Mouse (Mus musculus) heart, embryonic 14.5 days (tissue): ENCODE data around the gene Agbl4. TPM values are rescaled to one million over a fixed set of nuclear protein-coding genes. Genes with fewer than 3 reads are reported as not detected.

ENCODE experiments used
- ATAC-seq: fragments of 200-750 bp; cut with Nextera tagmentation; 2 replicates; pipeline ENCODE4 v1.8.0; 2017; ENCODE audit warnings: low read depth, moderate TSS enrichment; ENCODE audit not compliant: insufficient number of reproducible peaks, insufficient read depth, low FRiP score
- H3K27ac ChIP-seq, 2 experiments: fragments of 200-500 bp in 1 of 2; fragments of 300-500 bp in 1 of 2; sonication (generic) in 1 of 2; replicated peaks in 1 of 2; 2 replicates each; pipeline ENCODE4 v1.5.1; 2012 to 2014; ENCODE audit warnings: low read depth in 2 of 2, low read length in 2 of 2, control low read depth in 1 of 2, mild to moderate bottlenecking in 1 of 2, mixed read lengths in 1 of 2; ENCODE audit not compliant: control insufficient read depth in 1 of 2, insufficient read depth in 1 of 2
- H3K27me3 ChIP-seq: fragments of 300-500 bp; sonication (generic); 2 replicates; pipeline ENCODE4 v1.6.1; 2014; ENCODE audit warnings: mild to moderate bottlenecking, low read length, control low read depth; ENCODE audit not compliant: control insufficient read depth, insufficient read depth
- H3K36me3 ChIP-seq: fragments of 300-500 bp; sonication (generic); 2 replicates; pipeline ENCODE4 v1.6.1; 2014; ENCODE audit warnings: mild to moderate bottlenecking, control low read depth, low read length, mixed read lengths; ENCODE audit not compliant: control insufficient read depth, insufficient read depth
- H3K4me1 ChIP-seq, 2 experiments: fragments of 200-500 bp in 1 of 2; fragments of 300-500 bp in 1 of 2; sonication (generic) in 1 of 2; 2 replicates each; pipeline ENCODE4 v1.6.1; 2012 to 2014; ENCODE audit warnings: low read length in 2 of 2, control low read depth in 1 of 2, mixed read lengths in 1 of 2; ENCODE audit not compliant: control insufficient read depth in 2 of 2, insufficient read depth in 2 of 2
- H3K4me2 ChIP-seq: fragments of 300-500 bp; sonication (generic); 2 replicates; pipeline ENCODE4 v1.6.1; 2014; ENCODE audit warnings: mild to moderate bottlenecking, low read length
- H3K4me3 ChIP-seq, 2 experiments: fragments of 200-500 bp in 1 of 2; fragments of 300-500 bp in 1 of 2; sonication (generic) in 1 of 2; 2 replicates each; pipeline ENCODE4 v1.5.1; 2012 to 2014; ENCODE audit warnings: low read length in 2 of 2, mild to moderate bottlenecking in 2 of 2, control low read depth in 1 of 2, low read depth in 1 of 2, moderate library complexity in 1 of 2; ENCODE audit not compliant: control insufficient read depth in 1 of 2, insufficient read depth in 1 of 2
- H3K9ac ChIP-seq: fragments of 300-500 bp; sonication (generic); 2 replicates; pipeline ENCODE4 v1.6.1; 2014; ENCODE audit warnings: mild to moderate bottlenecking, low read length
- H3K9me3 ChIP-seq: fragments of 300-500 bp; sonication (generic); 2 replicates; pipeline ENCODE4 v1.6.1; 2016; ENCODE audit warnings: low read length, control low read depth; ENCODE audit not compliant: control insufficient read depth
- WGBS: fragments of 180-500 bp; shearing (Covaris S2); extraction: QIAGEN DNeasy Blood & Tissue Kit; methylation state at CpG from one replicate; pipeline ENCODE4 v1.1.7; 2014; 5-methylcytosine and 5-hydroxymethylcytosine counted together
- polyA plus RNA-seq: library from polyadenylated mRNA; unstranded; fragments of >200 nt; fragmentation: Nextera tagmentation; extraction: Ambion mirVana; gene quantifications from 2 replicates; pipeline ENCODE4 v1.2.1, GENCODE M21; 2014

Agbl4 gene
- polyA plus RNA-seq, 1 experiment from 2014 or later: 1.1 TPM

DNA sequence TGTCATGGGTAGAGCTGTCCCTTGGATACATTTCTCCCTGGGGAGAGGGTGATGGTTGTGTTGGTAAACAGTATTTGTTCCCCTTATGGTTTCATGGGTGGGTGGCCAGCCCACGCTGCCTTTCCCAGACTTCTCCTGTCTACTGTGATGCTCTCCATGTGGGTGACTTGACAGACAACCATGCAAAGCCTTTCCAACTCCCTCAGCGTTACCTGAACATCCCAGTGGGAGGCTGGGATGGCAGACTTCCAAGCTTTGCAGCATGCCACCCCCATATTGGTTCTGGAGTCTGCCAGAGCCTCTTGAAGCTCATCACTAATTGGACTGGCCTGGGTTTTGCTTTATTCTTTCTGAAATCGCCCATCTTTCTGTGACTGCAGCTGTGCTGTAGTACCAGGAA is 1101.3 kb downstream of the Agbl4 start:
- Histone ChIP-seq H3K27me3 (no peaks in the 10 kb centered on the region), H3K36me3 (no peaks in the 10 kb centered on the region), H3K4me1 (no peaks in the 10 kb centered on the region), H3K27ac (no peak overlapping the region), H3K4me2 (no peak overlapping the region), H3K9ac (no peak overlapping the region), H3K4me3 (no peak overlapping the region), H3K9me3 (no peaks in the 10 kb centered on the region)
- 60% methylated on average over 3 of the region's 3 CpGs for WGBS
- no peak for ATAC-seq

DNA sequence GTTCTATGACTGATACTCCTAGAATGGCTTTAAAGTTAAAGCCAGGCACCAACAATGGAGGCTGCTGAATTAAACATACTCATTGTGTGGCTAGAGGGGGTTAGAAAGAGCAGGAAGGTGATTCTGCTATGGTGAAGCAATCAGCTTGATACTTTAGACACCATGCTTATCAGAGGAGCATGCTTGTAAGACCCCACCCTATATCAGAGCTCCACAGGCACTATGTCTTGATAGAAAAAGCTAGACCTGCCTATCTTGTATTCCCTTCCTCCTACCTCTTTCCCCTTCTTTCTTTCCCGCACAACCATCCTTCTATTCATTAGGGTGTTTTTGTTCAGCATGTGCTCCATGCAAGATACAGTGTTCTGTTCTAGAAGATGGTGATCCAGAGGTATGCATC is 1104.0 kb downstream of the Agbl4 start:
- H3K36me3 ChIP-seq: no peaks in the 10 kb centered on the region
- H3K27me3 ChIP-seq: no peaks in the 10 kb centered on the region
- WGBS: 70% methylated on average over 1 of the region's 1 CpGs
- no peak overlapping the region for H3K9ac ChIP-seq
- no peak overlapping the region for H3K4me3 ChIP-seq
- no peak for ATAC-seq
- H3K27ac ChIP-seq: no peak overlapping the region
- H3K4me1 ChIP-seq: no peaks in the 10 kb centered on the region
- no peaks in the 10 kb centered on the region for H3K9me3 ChIP-seq
- H3K4me2 ChIP-seq: no peak overlapping the region

GRCm38 (mm10) chr4:111502965-111503727 is 1105.7 kb downstream of the Agbl4 start:
- Histone ChIP-seq H3K27me3 (no peaks in the 10 kb centered on the region), H3K27ac (no peak overlapping the region), H3K9me3 (no peaks in the 10 kb centered on the region), H3K4me3 (no peak overlapping the region), H3K4me2 (no peak overlapping the region), H3K4me1 (no peaks in the 10 kb centered on the region), H3K9ac (no peak overlapping the region), H3K36me3 (no peaks in the 10 kb centered on the region)
- ATAC-seq: no peak
- 42% methylated on average over 5 of the region's 5 CpGs for WGBS

DNA sequence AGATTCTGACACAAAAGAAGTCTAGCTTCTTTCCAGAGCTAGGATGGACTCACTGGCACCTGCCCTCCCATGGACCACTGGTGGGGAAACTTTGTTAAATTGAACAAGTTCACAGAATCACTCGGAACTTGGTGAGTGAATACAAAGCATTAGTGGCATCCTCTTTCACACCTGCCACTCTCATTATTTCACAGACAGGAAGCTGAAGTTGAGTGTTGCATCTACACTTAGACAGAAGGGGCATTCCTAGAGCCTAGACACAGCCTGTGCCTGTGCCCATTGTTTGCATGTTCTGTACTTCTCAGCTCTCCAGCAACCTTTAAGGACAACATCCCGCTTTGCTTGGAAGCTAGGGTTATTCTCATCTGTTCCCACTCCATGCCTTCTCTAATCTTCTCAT is 1107.5 kb downstream of the Agbl4 start:
- Histone ChIP-seq H3K9ac (no peak overlapping the region), H3K4me3 (no peak overlapping the region), H3K4me1 (no peaks in the 10 kb centered on the region), H3K9me3 (no peaks in the 10 kb centered on the region), H3K27ac (no peak overlapping the region), H3K27me3 (no peaks in the 10 kb centered on the region), H3K4me2 (no peak overlapping the region), H3K36me3 (no peaks in the 10 kb centered on the region)
- WGBS: 82% methylated on average over 2 of the region's 2 CpGs
- no peak for ATAC-seq

GRCm38 (mm10) chr4:111510129-111510528 is 1112.7 kb downstream of the Agbl4 start:
- Histone ChIP-seq H3K4me2 (no peak overlapping the region), H3K9ac (no peak overlapping the region), H3K27ac (no peak overlapping the region), H3K27me3 (no peaks in the 10 kb centered on the region), H3K36me3 (no peaks in the 10 kb centered on the region), H3K9me3 (no peaks in the 10 kb centered on the region), H3K4me3 (no peak overlapping the region), H3K4me1 (peaks cover 3 to 9% of the 10 kb centered on the region in 2 experiments)
- no peak for ATAC-seq
- 32% methylated on average over 1 of the region's 2 CpGs for WGBS

DNA sequence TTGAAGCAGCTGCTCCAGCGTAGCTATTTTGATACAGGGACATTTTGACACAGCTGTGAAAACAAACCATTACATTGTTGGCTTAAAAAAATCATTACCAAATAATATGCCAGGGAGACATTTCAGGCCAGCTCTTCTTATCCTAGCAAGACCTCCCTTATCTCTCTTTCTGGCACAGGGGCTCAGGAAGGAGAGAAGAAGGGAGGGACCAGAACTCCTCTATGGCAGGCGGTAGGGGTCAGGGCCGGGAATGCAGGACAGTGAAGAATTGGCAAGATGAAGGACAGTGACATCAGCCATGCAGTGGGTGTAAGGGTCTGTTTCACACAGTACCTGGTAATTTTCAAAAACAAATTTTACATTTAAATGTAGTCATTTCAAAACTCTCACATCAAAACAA is 1116.5 kb downstream of the Agbl4 start:
- Histone ChIP-seq H3K9ac (no peak overlapping the region), H3K4me3 (no peak overlapping the region), H3K36me3 (no peaks in the 10 kb centered on the region), H3K9me3 (no peaks in the 10 kb centered on the region), H3K4me1 (peaks cover 6 to 9% of the 10 kb centered on the region in 2 experiments), H3K27ac (no peak overlapping the region), H3K27me3 (no peaks in the 10 kb centered on the region), H3K4me2 (no peak overlapping the region)
- ATAC-seq: no peak
- 27% methylated on average over 3 of the region's 3 CpGs for WGBS

GRCm38 (mm10) chr4:111516136-111516535 is 1118.7 kb downstream of the Agbl4 start:
- Histone ChIP-seq H3K4me2 (no peak overlapping the region), H3K9ac (no peak overlapping the region), H3K27me3 (no peaks in the 10 kb centered on the region), H3K36me3 (no peaks in the 10 kb centered on the region), H3K9me3 (no peaks in the 10 kb centered on the region), H3K27ac (no peak overlapping the region), H3K4me1 (peaks cover 6 to 9% of the 10 kb centered on the region in 2 experiments), H3K4me3 (no peak overlapping the region)
- no peak for ATAC-seq
- WGBS: 90% methylated on average over 2 of the region's 2 CpGs
